Comparison of ENCODE assay signal across 8 mouse cellular contexts in genomic region chr15:12119129-12119466, GRCm38 (mm10). TPM values are rescaled to one million over a fixed set of nuclear protein-coding genes. Genes with fewer than 3 reads are reported as not detected.
DNase-seq lines count a peak whose midpoint lies in the region; ATAC-seq and TF ChIP-seq lines count a peak whose summit lies in the region.

No protein-coding gene starts in this region.

- ATAC-seq in forebrain, embryonic 13.5 days: no peak
- ATAC-seq in liver, embryonic 14.5 days (ENCODE audit: insufficient read depth): peak; percentile 16; the same call in 1 of the 2 replicates

- no peaks in the 10 kb centered on the region for H3K27me3 ChIP-seq in forebrain, embryonic 13.5 days
- no peaks in the 10 kb centered on the region for H3K27me3 ChIP-seq in liver, embryonic 14.5 days (ENCODE audit: control insufficient read depth, insufficient read depth, low read length)

- WGBS in forebrain, embryonic 13.5 days: 7% methylated on average over 7 of the region's 7 CpGs
- WGBS in liver, embryonic 14.5 days (ENCODE audit: insufficient replicate concordance): 7% methylated on average over 7 of the region's 7 CpGs

- H3K4me3 ChIP-seq in gastrocnemius, adult 2 months: peak overlapping the region; percentile 79
- H3K4me3 ChIP-seq in forebrain, embryonic 13.5 days: peak overlapping the region; percentile 82
- peak overlapping the region; percentile 80 to 88 for H3K4me3 ChIP-seq in liver, embryonic 14.5 days (ENCODE audit: insufficient read depth in 1 of 2, low read depth in 2 of 2, low read length in 2 of 2)

- H3K9ac ChIP-seq in forebrain, embryonic 13.5 days: peak overlapping the region; percentile 96
- peak overlapping the region; percentile 87 for H3K9ac ChIP-seq in liver, embryonic 14.5 days (replicated peaks)

- no peak for TF ChIP-seq CTCF in gastrocnemius, adult 2 months (IDR thresholded peaks at IDR 0.05)
- TF ChIP-seq CTCF in liver, embryonic 14.5 days (IDR thresholded peaks at IDR 0.05; ENCODE audit: low read depth): no peak

- H3K4me2 ChIP-seq in forebrain, embryonic 13.5 days: peak overlapping the region; percentile 82
- H3K4me2 ChIP-seq in liver, embryonic 14.5 days (ENCODE audit: low read depth): peak overlapping the region; percentile 72

- no peaks in the 10 kb centered on the region for H3K36me3 ChIP-seq in forebrain, embryonic 13.5 days (ENCODE audit: poor library complexity, severe bottlenecking)
- H3K36me3 ChIP-seq in liver, embryonic 14.5 days (replicated peaks; ENCODE audit: control insufficient read depth, insufficient read depth, low read depth): no peaks in the 10 kb centered on the region; the same call in 1 of the 2 replicates

- intact Hi-C loops in gastrocnemius, adult 2 months (cut with DNase I): no loop called here

- no peak for DNase-seq in gastrocnemius, adult 2 months
- no peak for DNase-seq in gastrocnemius, postnatal 10 days
- DNase-seq in A20 (ENCODE audit: low read depth, low spot score): peak; percentile 58
- DNase-seq in liver, embryonic 14.5 days (ENCODE audit: low read depth in 3 of 3, low spot score in 3 of 3): no peak
- DNase-seq in yolk sac, embryonic 10.5 days (ENCODE audit: low spot score): no peak
- no peak for DNase-seq in cerebellum, adult 8-10 months
- DNase-seq in cerebellum, adult 9-11 months: no peak

- peak overlapping the region; percentile 99 for H3K27ac ChIP-seq in gastrocnemius, adult 2 months
- peak overlapping the region; percentile 89 for H3K27ac ChIP-seq in forebrain, embryonic 13.5 days
- peak overlapping the region; percentile 43 for H3K27ac ChIP-seq in liver, embryonic 14.5 days

- no peak for TF ChIP-seq EP300 in liver, embryonic 14.5 days (IDR thresholded peaks at IDR 0.05; ENCODE audit: low read depth)

- peaks cover 15% of the 10 kb centered on the region for H3K4me1 ChIP-seq in forebrain, embryonic 13.5 days
- H3K4me1 ChIP-seq in liver, embryonic 14.5 days (replicated peaks; ENCODE audit: control insufficient read depth in 2 of 2, insufficient read depth in 2 of 2, low read length in 1 of 2): peaks cover 6 to 8% of the 10 kb centered on the region in 2 experiments

- no peaks in the 10 kb centered on the region for H3K9me3 ChIP-seq in forebrain, embryonic 13.5 days (replicated peaks)
- H3K9me3 ChIP-seq in liver, embryonic 14.5 days (ENCODE audit: control insufficient read depth, low read length): no peaks in the 10 kb centered on the region

RNA-seq across cellular contexts. Expression of gene Zfr, which starts 1.5 kb away (rescaled TPM):
- 10 to 100 TPM; 68.3 to 69.8 TPM for total RNA-seq in gastrocnemius, adult 2 months (2021)
- total RNA-seq in gastrocnemius, postnatal 10 days (2021): 10 to 100 TPM; 72.3 to 89.0 TPM
- polyA plus RNA-seq in forebrain, embryonic 13.5 days (2015; fragmentation: Nextera tagmentation; extraction: Ambion mirVana): 119 and 133 TPM in 2 replicates
- 17.8 and 21.8 TPM in 2 replicates for polyA plus RNA-seq in liver, embryonic 14.5 days (2012; rRNA removed)
- polyA plus RNA-seq in liver, embryonic 14.5 days (2014; fragmentation: Nextera tagmentation; extraction: Ambion mirVana): 42.2 and 49.5 TPM in 2 replicates

Comparison
In these comparisons a context has a peak if more than half of its experiments do, and no peak if none do; other contexts are left out.
1. H3K27ac ChIP-seq: peak in every context shown above with its lines; median percentile 99 in gastrocnemius, adult 2 months; 89 in forebrain, embryonic 13.5 days; 43 in liver, embryonic 14.5 days.